Mouse (Mus musculus) thymus, postnatal 4 days (tissue): Measurements from ENCODE around the gene Usp45.
A peak's percentile ranks its signal among the peaks of the same experiment; 100 is the strongest.

Source experiments
- DNase-seq: peaks from one replicate; pipeline ENCODE4 v3.0.0; 2021

The Usp45 gene

GRCm38 (mm10) chr4:21801013-21801412 is 34.1 kb downstream of the Usp45 start:
- DNase-seq: no peak

GRCm38 (mm10) chr4:21801620-21802019 is 34.7 kb downstream of the Usp45 start:
- DNase-seq: no peak

GRCm38 (mm10) chr4:21807204-21807603 is 40.2 kb downstream of the Usp45 start:
- no peak for DNase-seq

GRCm38 (mm10) chr4:21810608-21811007 is 43.7 kb downstream of the Usp45 start:
- DNase-seq: no peak

- DNase-seq: no peak
Measured at GRCm38 (mm10) chr4:21812635-21813034, 45.7 kb downstream of the Usp45 start.

- peak; percentile 48 for DNase-seq
Measured at GRCm38 (mm10) chr4:21814029-21814428, 47.1 kb downstream of the Usp45 start.

- DNase-seq: no peak
Measured at GRCm38 (mm10) chr4:21826616-21827015, 59.7 kb downstream of the Usp45 start.

- DNase-seq: no peak
Measured at GRCm38 (mm10) chr4:21832844-21833243, 65.9 kb downstream of the Usp45 start.

GRCm38 (mm10) chr4:21847481-21848286 is 80.7 kb downstream of the Usp45 start, which contains the start of gene Pnisr:
Pnisr (plus strand) TSS chr4:21847583.
- peak; percentile 96 for DNase-seq

GRCm38 (mm10) chr4:21848287-21848630 is 81.3 kb downstream of the Usp45 start:
- DNase-seq: peak; percentile 95

GRCm38 (mm10) chr4:21857481-21857880 is 90.5 kb downstream of the Usp45 start:
- DNase-seq: no peak

GRCm38 (mm10) chr4:21865226-21865625 is 98.3 kb downstream of the Usp45 start:
- no peak for DNase-seq

GRCm38 (mm10) chr4:21878776-21879175 is 111.8 kb downstream of the Usp45 start:
- no peak for DNase-seq

- DNase-seq: peak; percentile 85
Measured at GRCm38 (mm10) chr4:21879565-21880220, 112.7 kb downstream of the Usp45 start, which contains the start of gene Coq3. Coq3 (plus strand) TSS chr4:21879673.

GRCm38 (mm10) chr4:21882806-21883205 is 115.8 kb downstream of the Usp45 start:
- DNase-seq: no peak

- no peak for DNase-seq
Measured at GRCm38 (mm10) chr4:21885831-21886230, 118.9 kb downstream of the Usp45 start.
